Mouse (Mus musculus): ENCODE results near the gene Zgpat.

The Zgpat gene

GRCm38 (mm10) chr2:181384919-181385391 is 20.2 kb downstream of the Zgpat start:
- no peak for DNase-seq (ENCODE audit: low spot score)

GRCm38 (mm10) chr2:181385885-181386284 is 21.2 kb downstream of the Zgpat start:
- no peak for DNase-seq (ENCODE audit: low spot score)

- DNase-seq (ENCODE audit: low spot score), result no peak
These were observed 22.0 kb downstream of the Zgpat start for GRCm38 (mm10) chr2:181386663-181387210.

- DNase-seq (ENCODE audit: low spot score), result no peak
These were observed 25.6 kb downstream of the Zgpat start for GRCm38 (mm10) chr2:181390136-181390870.

- DNase-seq (ENCODE audit: low spot score), result no peak
These were observed 26.3 kb downstream of the Zgpat start for GRCm38 (mm10) chr2:181391022-181391421.

GRCm38 (mm10) chr2:181391541-181391940 is 26.8 kb downstream of the Zgpat start:
- no peak for DNase-seq (ENCODE audit: low spot score)

- peak; percentile 94 for DNase-seq (ENCODE audit: low spot score)
These were observed 28.0 kb downstream of the Zgpat start for GRCm38 (mm10) chr2:181392600-181393213.

GRCm38 (mm10) chr2:181394086-181394485 is 29.4 kb downstream of the Zgpat start:
- DNase-seq (ENCODE audit: low spot score), result no peak

- DNase-seq (ENCODE audit: low spot score), result no peak
These were observed 32.6 kb downstream of the Zgpat start for GRCm38 (mm10) chr2:181397207-181397761.

- DNase-seq (ENCODE audit: low spot score), result no peak
These were observed 36.8 kb downstream of the Zgpat start for GRCm38 (mm10) chr2:181401497-181401896.

- DNase-seq (ENCODE audit: low spot score), result no peak
These were observed 39.0 kb downstream of the Zgpat start for GRCm38 (mm10) chr2:181403722-181404121.

- no peak for DNase-seq (ENCODE audit: low spot score)
These were observed 44.9 kb downstream of the Zgpat start for GRCm38 (mm10) chr2:181409643-181410042.

GRCm38 (mm10) chr2:181410760-181411473 is 46.2 kb downstream of the Zgpat start:
- peak; percentile 80 for DNase-seq (ENCODE audit: low spot score)

- no peak for DNase-seq (ENCODE audit: low spot score)
These were observed 48.4 kb downstream of the Zgpat start for GRCm38 (mm10) chr2:181413141-181413540.

GRCm38 (mm10) chr2:181415945-181416344 is 51.2 kb downstream of the Zgpat start:
- no peak for DNase-seq (ENCODE audit: low spot score)

GRCm38 (mm10) chr2:181419359-181419758 is 54.6 kb downstream of the Zgpat start:
- DNase-seq (ENCODE audit: low spot score), result no peak

- DNase-seq (ENCODE audit: low spot score), result no peak
These were observed 55.7 kb downstream of the Zgpat start for GRCm38 (mm10) chr2:181420426-181420825.

- DNase-seq (ENCODE audit: low spot score), result no peak
These were observed 56.3 kb downstream of the Zgpat start for GRCm38 (mm10) chr2:181420903-181421638.

GRCm38 (mm10) chr2:181423834-181424233 is 59.1 kb downstream of the Zgpat start:
- no peak for DNase-seq (ENCODE audit: low spot score)
